Mouse (Mus musculus) midbrain, embryonic 13.5 days (tissue): ENCODE measurements around the gene Fgfr4. TPM values are rescaled to one million over a fixed set of nuclear protein-coding genes. Genes with fewer than 3 reads are reported as not detected.

Experiments used
- ATAC-seq: fragments of 200-750 bp; cut with Nextera tagmentation; 2 replicates; pipeline ENCODE4 v1.8.0; 2017; ENCODE audit warnings: mild to moderate bottlenecking, moderate TSS enrichment, moderate library complexity
- H3K27ac ChIP-seq: fragments of 300-500 bp; sonication (generic); 2 replicates; pipeline ENCODE4 v1.5.1; 2015; ENCODE audit warnings: inconsistent platforms, mild to moderate bottlenecking, moderate library complexity
- H3K27me3 ChIP-seq: fragments of 300-500 bp; sonication (generic); 2 replicates; pipeline ENCODE4 v1.6.1; 2015; ENCODE audit warnings: mild to moderate bottlenecking, inconsistent platforms
- H3K36me3 ChIP-seq: fragments of 300-500 bp; sonication (generic); 2 replicates; pipeline ENCODE4 v1.6.1; 2015; ENCODE audit warnings: mild to moderate bottlenecking, inconsistent platforms
- H3K4me1 ChIP-seq: fragments of 300-500 bp; sonication (generic); replicated peaks from 2 replicates; pipeline ENCODE4 v1.6.1; 2015; ENCODE audit warnings: inconsistent platforms
- H3K4me2 ChIP-seq: fragments of 300-500 bp; sonication (generic); replicated peaks from 2 replicates; pipeline ENCODE4 v1.6.1; 2015; ENCODE audit warnings: moderate library complexity, mild to moderate bottlenecking, inconsistent platforms
- H3K4me3 ChIP-seq: fragments of 300-500 bp; sonication (generic); replicated peaks from 2 replicates; pipeline ENCODE4 v1.5.1; 2015; ENCODE audit warnings: mild to moderate bottlenecking, inconsistent platforms
- H3K9ac ChIP-seq: fragments of 300-500 bp; sonication (generic); replicated peaks from 2 replicates; pipeline ENCODE4 v1.6.1; 2015; ENCODE audit warnings: mild to moderate bottlenecking, inconsistent platforms
- H3K9me3 ChIP-seq: fragments of 300-500 bp; sonication (generic); 2 replicates; pipeline ENCODE4 v1.6.1; 2016; ENCODE audit warnings: mild to moderate bottlenecking, inconsistent platforms
- WGBS: fragments of 180-500 bp; shearing (Covaris S2); methylation state at CpG from one replicate; pipeline ENCODE4 v1.1.7; 2015; 5-methylcytosine and 5-hydroxymethylcytosine counted together
- polyA plus RNA-seq: library from polyadenylated mRNA; unstranded; fragments of >200 nt; fragmentation: Nextera tagmentation; extraction: Ambion mirVana; gene quantifications from 2 replicates; pipeline ENCODE4 v1.2.1, GENCODE M21; 2015

The Fgfr4 gene
- 0.30 and 0.47 TPM in 2 replicates for polyA plus RNA-seq

DNA sequence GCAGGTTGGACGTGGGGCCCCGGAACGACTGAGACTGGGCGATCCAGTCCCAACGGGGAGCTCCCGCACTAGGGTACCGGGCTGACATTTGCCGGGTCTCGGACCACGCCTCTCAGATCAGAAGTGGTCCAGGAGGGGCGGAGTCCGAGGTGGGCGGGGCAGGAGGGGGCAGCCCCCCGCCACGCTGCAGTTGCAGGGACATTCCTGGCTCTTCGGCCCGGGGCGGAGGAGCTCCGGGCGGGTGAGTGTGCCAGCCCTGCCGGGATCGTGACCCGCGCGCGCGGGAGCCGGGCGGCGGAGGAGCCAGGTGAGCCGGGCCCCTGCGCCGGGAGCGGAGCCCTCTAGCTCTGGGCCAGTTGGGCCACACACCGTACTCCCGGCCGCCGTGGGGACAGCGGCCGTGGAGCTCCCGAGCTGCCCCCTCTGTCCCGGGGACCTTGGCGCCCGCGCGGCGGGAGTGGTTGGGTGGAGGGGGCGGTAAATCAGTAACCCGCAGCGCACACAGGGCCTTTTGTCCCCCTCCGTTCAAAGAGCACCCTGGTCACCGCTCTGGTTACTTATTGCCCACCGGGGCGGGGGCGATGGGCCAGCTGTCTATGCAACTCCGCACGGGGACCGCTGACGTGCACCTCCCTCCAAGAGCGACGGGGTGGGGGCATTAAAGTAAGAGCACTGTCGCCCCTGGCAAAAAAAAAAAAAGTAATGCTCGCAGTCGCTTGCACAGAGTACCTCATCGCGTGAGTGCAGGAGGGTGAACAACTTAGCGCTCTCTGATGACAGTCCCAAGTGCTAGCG, at the start of gene Fgfr4:
Gene Fgfr4 (plus strand): TSS at position 20 of the 795 bp plus-strand sequence.
- peak within 1 kb of the TSS; percentile 96 for H3K4me2 ChIP-seq
- H3K9ac ChIP-seq = peak within 1 kb of the TSS; percentile 68
- peak within 1 kb of the TSS; percentile 54 for H3K4me3 ChIP-seq
- no peaks in the 10 kb centered on the region for H3K9me3 ChIP-seq
- H3K27me3 ChIP-seq = peaks cover 31% of the 10 kb centered on the region
- peak; percentile 45; the same call in 1 of the 2 replicates for ATAC-seq
- H3K27ac ChIP-seq = no peak within 1 kb of the TSS
- 1% methylated on average over 54 of the region's 68 CpGs for WGBS
- H3K4me1 ChIP-seq = peaks cover 9% of the 10 kb centered on the region
- H3K36me3 ChIP-seq = no peaks in the 10 kb centered on the region

DNA sequence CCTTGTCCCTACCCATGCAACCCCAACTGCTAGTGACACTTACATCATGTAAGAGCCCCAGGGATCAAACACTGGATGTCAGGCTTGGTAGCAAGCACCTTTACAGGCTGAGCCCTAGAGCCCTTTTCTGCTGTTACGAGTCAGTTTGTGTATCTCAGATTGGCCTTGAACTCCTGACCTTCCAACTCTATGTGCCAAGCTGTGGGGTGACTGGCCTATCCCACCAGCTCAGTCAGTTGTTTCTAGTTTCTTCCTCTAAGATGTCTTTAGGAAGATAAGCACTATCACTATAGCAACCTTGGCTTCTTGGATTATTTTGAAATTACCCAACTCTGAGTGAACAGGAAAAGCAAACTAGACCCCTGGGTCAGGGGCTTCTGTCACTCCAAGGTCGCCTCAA, 49.1 kb upstream of the Fgfr4 start:
- Histone ChIP-seq H3K4me1 (peaks cover 24% of the 10 kb centered on the region), H3K9me3 (no peaks in the 10 kb centered on the region), H3K27ac (no peak overlapping the region), H3K4me3 (no peak overlapping the region), H3K9ac (no peak overlapping the region), H3K27me3 (no peaks in the 10 kb centered on the region), H3K4me2 (no peak overlapping the region), H3K36me3 (peaks cover 10% of the 10 kb centered on the region)
- 71% methylated on average over 2 of the region's 2 CpGs for WGBS
- no peak for ATAC-seq

DNA sequence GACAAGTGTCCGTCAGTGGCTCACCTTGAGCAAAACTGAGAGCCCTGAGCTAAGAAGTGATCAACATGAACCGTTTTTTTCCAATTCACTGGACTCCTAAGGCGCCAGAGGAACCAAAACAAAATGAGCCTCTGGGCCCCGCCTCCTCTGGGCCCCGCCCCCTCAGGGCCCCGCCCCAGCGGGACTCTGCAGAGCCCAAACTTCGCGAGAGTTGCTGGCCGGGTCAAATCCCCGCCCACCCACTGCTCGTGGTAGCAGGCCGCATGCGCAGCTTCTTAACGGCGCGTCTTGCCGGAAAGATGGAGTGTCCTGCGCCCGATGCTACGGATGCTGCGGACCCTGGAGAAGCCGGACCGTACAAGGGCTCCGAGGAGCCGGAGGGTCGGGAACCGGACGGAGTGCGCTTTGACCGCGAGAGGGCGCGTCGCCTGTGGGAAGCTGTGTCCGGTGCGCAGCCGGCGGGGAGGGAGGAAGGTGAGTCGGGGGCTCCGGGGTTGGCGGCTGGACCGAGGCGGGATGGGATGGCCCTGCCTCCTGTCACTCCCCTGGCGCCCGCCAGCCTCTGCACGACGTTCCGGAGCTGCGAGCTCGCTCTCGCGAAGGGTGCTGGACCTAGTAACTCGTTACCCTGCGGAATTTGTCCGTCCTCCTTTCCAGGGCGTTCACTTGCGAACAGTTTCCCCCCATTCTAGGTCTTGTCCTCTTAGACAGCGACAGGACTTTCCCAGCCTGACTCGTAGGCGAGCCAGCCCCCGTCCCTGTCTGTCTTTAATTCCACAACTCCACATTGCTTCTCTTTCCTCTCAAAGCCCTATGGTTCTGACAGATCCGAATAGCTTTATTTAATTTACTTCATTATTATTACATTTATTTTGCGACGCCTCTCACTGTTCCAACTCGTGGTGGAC, 47.1 kb upstream of the Fgfr4 start, which contains the start of gene Zfp346:
Gene Zfp346 (plus strand): TSS at position 267 of the 908 bp plus-strand sequence.
- peak; percentile 94 for ATAC-seq
- peaks cover 14% of the 10 kb centered on the region for H3K4me1 ChIP-seq
- under 1% methylated on average over 66 of the region's 66 CpGs for WGBS

DNA sequence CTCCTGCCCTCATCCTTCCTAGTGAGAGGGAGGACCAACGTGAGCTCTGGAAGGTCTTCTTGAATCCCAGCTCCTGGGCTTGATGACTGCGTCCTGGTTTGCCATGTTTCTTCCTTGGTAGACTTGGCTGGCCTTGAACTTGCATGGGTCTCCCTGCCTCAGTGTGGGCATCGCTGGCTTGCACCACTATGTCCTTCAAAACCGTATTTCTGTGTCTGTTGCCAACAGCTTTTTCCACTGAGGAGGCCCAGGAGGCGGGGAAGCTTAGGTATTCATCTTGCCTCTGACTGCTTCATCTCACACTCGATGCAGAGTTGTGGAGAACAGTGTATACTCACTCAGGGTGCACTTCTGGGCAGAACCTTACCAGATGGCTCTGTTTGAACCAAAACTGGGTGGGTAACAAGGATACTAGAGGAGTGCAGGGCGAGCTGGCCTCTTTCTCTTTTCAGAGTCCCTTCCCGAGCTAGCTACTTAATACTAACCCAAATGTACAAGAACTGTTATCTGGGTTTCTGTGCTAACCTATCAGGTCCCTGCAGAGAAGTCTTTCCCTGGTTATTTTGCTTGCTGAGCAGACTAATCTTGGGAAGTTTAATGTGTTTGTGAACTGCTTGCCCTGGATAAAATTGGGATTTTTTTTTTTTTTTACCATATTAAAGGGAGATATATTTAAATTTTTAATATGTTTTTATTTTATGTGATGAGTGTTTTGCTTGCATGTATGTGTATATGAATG, 46.3 kb upstream of the Fgfr4 start:
- H3K27ac ChIP-seq = no peak overlapping the region
- peaks cover 14% of the 10 kb centered on the region for H3K4me1 ChIP-seq
- no peaks in the 10 kb centered on the region for H3K9me3 ChIP-seq
- peak overlapping the region; percentile 90 for H3K4me3 ChIP-seq
- H3K4me2 ChIP-seq = peak overlapping the region; percentile 83
- ATAC-seq = no peak
- peaks cover 18% of the 10 kb centered on the region for H3K36me3 ChIP-seq
- peak overlapping the region; percentile 84 for H3K9ac ChIP-seq
- WGBS = 21% methylated on average over 8 of the region's 8 CpGs
- H3K27me3 ChIP-seq = no peaks in the 10 kb centered on the region

More for the DNA sequence above, 47.1 kb upstream of the Fgfr4 start, which contains the start of gene Zfp346:
- peak within 1 kb of the TSS; percentile 90 for H3K4me3 ChIP-seq
- H3K27ac ChIP-seq = peak within 1 kb of the TSS; percentile 86
- H3K36me3 ChIP-seq = peaks cover 18% of the 10 kb centered on the region
- H3K4me2 ChIP-seq = peak within 1 kb of the TSS; percentile 83
- H3K27me3 ChIP-seq = no peaks in the 10 kb centered on the region
- H3K9ac ChIP-seq = peak within 1 kb of the TSS; percentile 84
- no peaks in the 10 kb centered on the region for H3K9me3 ChIP-seq

DNA sequence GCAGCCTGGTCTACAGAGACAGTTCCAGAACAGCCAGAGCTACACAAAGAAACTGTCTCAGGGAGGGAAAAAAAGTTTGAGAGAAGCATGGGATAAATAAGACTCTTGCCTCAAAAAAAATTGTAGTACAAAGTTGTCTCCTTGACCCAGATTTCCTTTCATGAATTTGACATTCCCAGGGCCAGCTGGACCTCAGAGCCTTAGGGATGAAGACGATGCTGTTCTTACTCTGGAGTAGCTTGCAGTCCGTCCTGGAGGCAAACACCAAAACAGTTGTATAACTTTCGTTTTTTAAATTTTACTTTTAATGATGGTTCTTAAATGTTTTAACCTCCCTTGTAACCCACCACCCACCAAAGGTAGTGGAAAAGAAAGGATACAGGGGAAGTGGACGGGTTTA, 45.3 kb upstream of the Fgfr4 start:
- H3K36me3 ChIP-seq = peaks cover 23% of the 10 kb centered on the region
- 96% methylated on average over 4 of the region's 4 CpGs for WGBS
- no peaks in the 10 kb centered on the region for H3K9me3 ChIP-seq
- no peak overlapping the region for H3K4me3 ChIP-seq
- no peak for ATAC-seq
- no peak overlapping the region for H3K4me2 ChIP-seq
- H3K27me3 ChIP-seq = no peaks in the 10 kb centered on the region
- H3K27ac ChIP-seq = no peak overlapping the region
- H3K9ac ChIP-seq = no peak overlapping the region
- peaks cover 14% of the 10 kb centered on the region for H3K4me1 ChIP-seq

DNA sequence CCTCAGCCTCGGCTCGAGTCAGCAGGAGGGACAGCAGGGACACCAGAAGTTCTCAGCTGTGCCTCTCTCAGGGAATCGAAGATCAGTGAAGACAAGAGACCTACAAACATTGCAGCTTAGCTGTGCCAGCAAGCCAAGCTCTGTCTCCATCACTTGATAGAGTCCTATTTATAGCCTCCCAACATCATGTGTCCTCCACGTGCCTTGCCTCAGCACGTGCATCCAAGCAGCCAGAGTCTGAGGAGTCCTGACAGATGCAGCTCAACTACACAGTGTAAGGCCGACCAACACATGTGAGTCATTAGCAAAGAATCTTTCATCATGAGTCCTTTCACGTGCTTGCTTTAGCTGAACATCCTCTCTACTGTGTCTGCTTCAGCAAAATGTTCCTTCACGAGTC, 44.7 kb upstream of the Fgfr4 start:
- Histone ChIP-seq H3K27ac (no peak overlapping the region), H3K4me3 (no peak overlapping the region), H3K9ac (no peak overlapping the region), H3K9me3 (no peaks in the 10 kb centered on the region), H3K4me1 (peaks cover 14% of the 10 kb centered on the region), H3K4me2 (no peak overlapping the region), H3K36me3 (peaks cover 24% of the 10 kb centered on the region), H3K27me3 (no peaks in the 10 kb centered on the region)
- 93% methylated on average over 8 of the region's 8 CpGs for WGBS
- ATAC-seq = no peak

DNA sequence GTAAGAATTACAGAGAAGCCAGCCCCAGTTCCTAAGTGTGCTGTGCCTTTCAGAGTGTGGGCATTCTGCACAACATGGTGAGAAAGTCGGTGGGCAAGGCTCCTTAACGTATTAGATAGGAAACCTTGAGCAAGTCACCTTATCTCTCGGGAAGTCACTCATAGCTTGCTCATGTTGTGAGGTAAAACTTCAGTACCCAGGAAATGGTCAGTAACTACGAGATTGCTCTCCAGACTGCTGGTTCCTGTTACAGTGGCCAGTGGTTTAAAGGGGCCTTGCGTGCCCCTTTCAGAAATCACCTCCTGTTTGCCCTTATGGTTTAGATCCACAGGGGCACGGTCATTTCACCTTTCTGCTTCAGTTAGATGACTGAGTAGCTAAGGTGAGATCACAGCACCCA, 38.1 kb upstream of the Fgfr4 start:
- H3K4me3 ChIP-seq = no peak overlapping the region
- H3K4me2 ChIP-seq = no peak overlapping the region
- H3K36me3 ChIP-seq = peaks cover 65% of the 10 kb centered on the region
- no peaks in the 10 kb centered on the region for H3K9me3 ChIP-seq
- no peak overlapping the region for H3K9ac ChIP-seq
- H3K27me3 ChIP-seq = no peaks in the 10 kb centered on the region
- ATAC-seq = no peak
- no peak overlapping the region for H3K27ac ChIP-seq
- WGBS = 89% methylated on average over 6 of the region's 6 CpGs
- no peaks in the 10 kb centered on the region for H3K4me1 ChIP-seq

DNA sequence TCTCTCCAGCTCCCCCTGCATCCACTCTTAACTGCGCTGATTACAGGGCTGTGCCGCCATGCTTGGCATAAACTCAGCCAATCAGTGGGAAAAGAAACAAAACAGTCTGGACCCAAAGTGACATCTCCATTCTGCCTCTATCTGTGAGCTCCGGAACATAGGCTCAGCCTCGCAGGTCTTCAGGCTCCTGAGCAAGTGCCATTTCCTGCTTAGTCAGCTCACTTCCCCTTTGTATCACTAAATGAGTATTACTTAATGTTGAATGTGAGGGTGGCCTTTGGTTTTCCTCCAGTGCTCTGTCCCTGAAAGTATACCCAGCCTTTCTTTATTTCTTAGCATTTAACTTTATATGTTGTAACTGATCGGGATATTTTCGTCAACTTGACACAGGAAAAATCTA, 27.5 kb upstream of the Fgfr4 start:
- H3K4me3 ChIP-seq = no peak overlapping the region
- H3K27me3 ChIP-seq = no peaks in the 10 kb centered on the region
- no peaks in the 10 kb centered on the region for H3K4me1 ChIP-seq
- WGBS = 95% methylated on average over 6 of the region's 6 CpGs
- no peak overlapping the region for H3K9ac ChIP-seq
- no peak for ATAC-seq
- no peaks in the 10 kb centered on the region for H3K9me3 ChIP-seq
- H3K4me2 ChIP-seq = no peak overlapping the region
- no peak overlapping the region for H3K27ac ChIP-seq
- H3K36me3 ChIP-seq = peaks cover 67% of the 10 kb centered on the region

DNA sequence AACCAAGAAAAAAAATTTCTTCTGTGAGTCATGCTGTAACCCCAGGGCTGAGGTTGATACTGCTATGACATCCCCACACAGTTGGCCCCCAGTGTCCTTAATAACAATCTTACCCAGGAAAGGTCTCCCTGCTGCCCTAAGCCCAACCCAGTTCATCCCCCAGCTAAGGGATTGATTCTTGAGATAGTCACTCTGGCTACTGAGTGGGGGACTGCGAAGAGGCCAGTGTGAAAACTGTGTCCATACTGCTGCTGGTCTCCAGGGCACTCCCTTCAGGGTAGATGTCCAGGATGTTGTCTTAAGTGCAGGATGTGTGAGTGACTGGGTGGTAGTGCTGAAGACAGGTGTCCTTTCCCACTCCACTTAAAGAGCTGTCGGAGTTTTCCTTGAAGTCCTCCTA, 19.0 kb upstream of the Fgfr4 start, which contains the start of gene Gm17617:
Gene Gm17617 (minus strand): TSS at position 101 of the 400 bp plus-strand sequence.
- 98% methylated on average over 2 of the region's 2 CpGs for WGBS
- Histone ChIP-seq H3K27me3 (no peaks in the 10 kb centered on the region), H3K4me1 (no peaks in the 10 kb centered on the region), H3K9me3 (no peaks in the 10 kb centered on the region), H3K27ac (no peak within 1 kb of the TSS), H3K9ac (no peak within 1 kb of the TSS), H3K4me2 (no peak within 1 kb of the TSS), H3K36me3 (peaks cover 55% of the 10 kb centered on the region), H3K4me3 (no peak within 1 kb of the TSS)
- ATAC-seq = no peak

DNA sequence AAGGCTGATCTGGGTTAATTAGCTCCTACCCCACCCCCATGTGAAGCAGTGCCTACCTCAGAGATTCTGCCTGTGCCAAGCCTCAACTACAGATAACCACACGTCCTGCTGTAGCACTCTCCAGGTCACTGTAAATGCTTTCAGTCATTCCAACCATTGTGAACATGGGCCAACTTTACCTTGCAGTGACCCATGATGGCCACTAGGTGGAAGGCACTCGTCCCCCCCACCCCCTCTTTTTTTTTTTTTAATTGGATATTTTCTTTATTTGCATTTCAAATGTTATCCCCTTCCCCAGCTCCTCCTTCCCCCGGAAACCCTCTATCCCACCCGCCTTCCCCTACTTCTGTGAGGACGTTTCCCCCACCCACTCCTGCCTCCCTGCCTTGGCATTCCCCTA, 17.1 kb upstream of the Fgfr4 start:
- H3K4me2 ChIP-seq = no peak overlapping the region
- ATAC-seq = no peak
- WGBS = 12% methylated on average over 5 of the region's 5 CpGs
- 0 out of 2 replicates have a peak, but pooled peaks cover 3% of the 10 kb centered on the region for H3K9me3 ChIP-seq
- H3K27ac ChIP-seq = no peak overlapping the region
- H3K27me3 ChIP-seq = no peaks in the 10 kb centered on the region
- no peak overlapping the region for H3K4me3 ChIP-seq
- peaks cover 41% of the 10 kb centered on the region for H3K36me3 ChIP-seq
- H3K9ac ChIP-seq = no peak overlapping the region
- no peaks in the 10 kb centered on the region for H3K4me1 ChIP-seq

DNA sequence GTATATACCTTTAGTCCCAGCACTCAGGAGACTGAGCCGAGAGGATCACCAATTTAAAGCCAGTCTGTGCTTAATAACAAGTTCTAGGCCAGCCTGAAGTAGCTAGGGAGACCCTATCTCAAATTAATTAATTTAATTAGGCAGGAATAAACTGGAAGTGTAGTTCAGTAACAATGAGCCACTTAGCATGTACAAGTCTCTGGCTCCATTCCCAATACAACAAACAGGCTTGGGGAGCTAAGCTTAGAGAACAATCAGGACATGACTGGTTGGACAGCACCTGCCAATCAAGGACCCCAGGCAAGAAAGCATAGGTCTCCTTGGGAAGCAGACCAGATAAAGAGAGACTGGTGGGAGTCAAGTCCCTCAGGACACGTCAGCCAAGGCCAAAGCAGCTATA, 12.2 kb upstream of the Fgfr4 start:
- no peak for ATAC-seq
- Histone ChIP-seq H3K27me3 (no peaks in the 10 kb centered on the region), H3K4me2 (no peak overlapping the region), H3K9me3 (0 out of 2 replicates have a peak, but pooled peaks cover 3% of the 10 kb centered on the region), H3K4me3 (no peak overlapping the region), H3K36me3 (no peaks in the 10 kb centered on the region), H3K27ac (no peak overlapping the region), H3K9ac (no peak overlapping the region), H3K4me1 (no peaks in the 10 kb centered on the region)
- 66% methylated on average over 2 of the region's 2 CpGs for WGBS
